Comparison of ENCODE assay signal across 8 mouse cellular contexts in genomic region chr7:31054661-31055320, GRCm38 (mm10). TPM values are rescaled to one million over a fixed set of nuclear protein-coding genes. Genes with fewer than 3 reads are reported as not detected.
DNase-seq lines count a peak whose midpoint lies in the region; ATAC-seq and TF ChIP-seq lines count a peak whose summit lies in the region.

No protein-coding gene starts in this region.

- 0 out of 2 replicates have a peak overlapping the region, but pooled peaks have one; percentile 8 for H3K9ac ChIP-seq in midbrain, embryonic 12.5 days (replicated peaks)
- H3K9ac ChIP-seq in intestine, embryonic 16.5 days (ENCODE audit: low read depth, low read length), result peak overlapping the region; percentile 61

- ATAC-seq in midbrain, embryonic 12.5 days (ENCODE audit: low FRiP score, low read depth), result no peak
- no peak for ATAC-seq in intestine, embryonic 16.5 days
- ATAC-seq in frontal cortex, adult (ENCODE audit: low TSS enrichment), result no peak

- no peaks in the 10 kb centered on the region for H3K9me3 ChIP-seq in midbrain, embryonic 12.5 days
- no peaks in the 10 kb centered on the region for H3K9me3 ChIP-seq in midbrain, embryonic 10.5 days (replicated peaks)
- H3K9me3 ChIP-seq in intestine, embryonic 16.5 days (ENCODE audit: control insufficient read depth, low read length), result no peaks in the 10 kb centered on the region

- H3K27ac ChIP-seq in midbrain, embryonic 12.5 days (replicated peaks), result no peak overlapping the region
- H3K27ac ChIP-seq in midbrain, embryonic 10.5 days (replicated peaks), result no peak overlapping the region; the same call in 1 of the 2 replicates
- peak overlapping the region; percentile 65; the same call in 1 of the 2 replicates for H3K27ac ChIP-seq in intestine, embryonic 16.5 days (ENCODE audit: low read length)
- peak overlapping the region; percentile 45 for H3K27ac ChIP-seq in small intestine, adult 2 months (ENCODE audit: insufficient read depth, low read depth, low read length)

- TF ChIP-seq POLR2A in small intestine, adult 2 months (IDR thresholded peaks at IDR 0.05; ENCODE audit: low read depth, low read length), result no peak

- 45% methylated on average over 11 of the region's 11 CpGs for WGBS in midbrain, embryonic 12.5 days
- 45% methylated on average over 11 of the region's 11 CpGs for WGBS in midbrain, embryonic 10.5 days
- WGBS in intestine, embryonic 16.5 days, result 47% methylated on average over 11 of the region's 11 CpGs
- 68% methylated on average over 11 of the region's 11 CpGs for WGBS in small intestine, adult 2 months

- H3K4me2 ChIP-seq in midbrain, embryonic 12.5 days (replicated peaks), result no peak overlapping the region
- peak overlapping the region; percentile 48 for H3K4me2 ChIP-seq in intestine, embryonic 16.5 days (ENCODE audit: low read depth, low read length)

- peaks cover 50% of the 10 kb centered on the region for H3K4me1 ChIP-seq in midbrain, embryonic 12.5 days
- H3K4me1 ChIP-seq in midbrain, embryonic 10.5 days, result peaks cover 63% of the 10 kb centered on the region
- peaks cover 41% of the 10 kb centered on the region for H3K4me1 ChIP-seq in intestine, embryonic 16.5 days (ENCODE audit: control insufficient read depth, insufficient read depth, low read length)
- H3K4me1 ChIP-seq in small intestine, adult 2 months (ENCODE audit: control insufficient read depth, insufficient read depth, insufficient read length, low read length), result peaks cover 4% of the 10 kb centered on the region

- no peak overlapping the region for H3K4me3 ChIP-seq in midbrain, embryonic 12.5 days
- no peak overlapping the region for H3K4me3 ChIP-seq in midbrain, embryonic 10.5 days
- peak overlapping the region; percentile 45 for H3K4me3 ChIP-seq in intestine, embryonic 16.5 days (ENCODE audit: low read length)
- H3K4me3 ChIP-seq in small intestine, adult 2 months (ENCODE audit: low read depth, low read length), result peak overlapping the region; percentile 58

- H3K27me3 ChIP-seq in midbrain, embryonic 12.5 days, result peaks cover 57% of the 10 kb centered on the region
- H3K27me3 ChIP-seq in midbrain, embryonic 10.5 days (ENCODE audit: low read depth, poor library complexity, severe bottlenecking), result peaks cover 62% of the 10 kb centered on the region
- peaks cover 41% of the 10 kb centered on the region for H3K27me3 ChIP-seq in intestine, embryonic 16.5 days (replicated peaks; ENCODE audit: control insufficient read depth, insufficient read depth, low read length)
- H3K27me3 ChIP-seq in small intestine, adult 2 months (ENCODE audit: control insufficient read depth, insufficient read depth, low read length), result peaks cover 33% of the 10 kb centered on the region

- no peak for DNase-seq in midbrain, embryonic 10.5 days (ENCODE audit: low spot score)
- peak; percentile 62 for DNase-seq in heart, adult 8-10 months (ENCODE audit: low spot score)
- DNase-seq in embryo, embryonic 10 days (ENCODE audit: low spot score), result no peak
- no peak for DNase-seq in thymus, postnatal 25 days

- no peak for TF ChIP-seq CTCF in small intestine, adult 2 months (IDR thresholded peaks at IDR 0.05; ENCODE audit: extremely low read depth, insufficient read length, insufficient replicate concordance, low read depth, low read length)

- H3K36me3 ChIP-seq in midbrain, embryonic 12.5 days, result no peaks in the 10 kb centered on the region
- no peaks in the 10 kb centered on the region for H3K36me3 ChIP-seq in midbrain, embryonic 10.5 days
- no peaks in the 10 kb centered on the region for H3K36me3 ChIP-seq in intestine, embryonic 16.5 days (ENCODE audit: control insufficient read depth, insufficient read depth, low read length)
- H3K36me3 ChIP-seq in small intestine, adult 2 months (ENCODE audit: control insufficient read depth, insufficient read depth, low read length), result no peaks in the 10 kb centered on the region

RNA-seq across cellular contexts. Expression of gene Fxyd1, which starts 2.2 kb away (rescaled TPM):
- polyA plus RNA-seq in midbrain, embryonic 12.5 days (2016; fragmentation: Nextera tagmentation; extraction: Ambion mirVana), result 8.9 and 10.3 TPM in 2 replicates
- polyA plus RNA-seq in midbrain, embryonic 10.5 days (2016; fragmentation: Nextera tagmentation; extraction: Ambion mirVana), result 3.5 and 6.8 TPM in 2 replicates
- total RNA-seq in heart, adult 8-10 months (2022), result 1,000 to 10,000 TPM in 2 of 4 experiments, 100 to 1,000 TPM in 2; 843 to 1,156 (median 1,037) TPM
- 62.6 and 71.9 TPM in 2 replicates for polyA plus RNA-seq in intestine, embryonic 16.5 days (2015; fragmentation: Nextera tagmentation; extraction: Ambion mirVana)
- 35.6 and 41.4 TPM in 2 replicates for polyA plus RNA-seq in small intestine, adult 2 months (2012; rRNA removed)

RNA-seq across cellular contexts. Expression of gene Fxyd7, which starts 3.5 kb away (rescaled TPM):
- 10.0 and 11.5 TPM in 2 replicates for polyA plus RNA-seq in midbrain, embryonic 12.5 days (2016; fragmentation: Nextera tagmentation; extraction: Ambion mirVana)
- polyA plus RNA-seq in midbrain, embryonic 10.5 days (2016; fragmentation: Nextera tagmentation; extraction: Ambion mirVana), result 0.70 and 2.8 TPM in 2 replicates
- 1 to 10 TPM in 2 of 4 experiments, under 1 TPM in 2; 0.49 to 1.5 (median 1.1) TPM for total RNA-seq in heart, adult 8-10 months (2022)
- polyA plus RNA-seq in intestine, embryonic 16.5 days (2015; fragmentation: Nextera tagmentation; extraction: Ambion mirVana), result 20.1 and 22.0 TPM in 2 replicates
- polyA plus RNA-seq in small intestine, adult 2 months (2012; rRNA removed), result 2.0 and 2.6 TPM in 2 replicates

RNA-seq across cellular contexts. Expression of gene Lgi4, which starts 4.4 kb away (rescaled TPM):
- 0.54 and 0.55 TPM in 2 replicates for polyA plus RNA-seq in midbrain, embryonic 12.5 days (2016; fragmentation: Nextera tagmentation; extraction: Ambion mirVana)
- 1.1 and 1.2 TPM in 2 replicates for polyA plus RNA-seq in midbrain, embryonic 10.5 days (2016; fragmentation: Nextera tagmentation; extraction: Ambion mirVana)
- 1 to 10 TPM; 2.6 to 3.8 (median 3.4) TPM for total RNA-seq in heart, adult 8-10 months (2022)
- polyA plus RNA-seq in intestine, embryonic 16.5 days (2015; fragmentation: Nextera tagmentation; extraction: Ambion mirVana), result 0.83 and 1.4 TPM in 2 replicates
- polyA plus RNA-seq in small intestine, adult 2 months (2012; rRNA removed), result 2.5 and 3.0 TPM in 2 replicates

RNA-seq across cellular contexts. Expression of gene Fxyd5, which starts 12.5 kb away (rescaled TPM):
- 8.7 and 13.2 TPM in 2 replicates for polyA plus RNA-seq in midbrain, embryonic 12.5 days (2016; fragmentation: Nextera tagmentation; extraction: Ambion mirVana)
- 10.2 and 10.8 TPM in 2 replicates for polyA plus RNA-seq in midbrain, embryonic 10.5 days (2016; fragmentation: Nextera tagmentation; extraction: Ambion mirVana)
- total RNA-seq in heart, adult 8-10 months (2022), result 10 to 100 TPM; 22.7 to 35.0 (median 28.4) TPM
- polyA plus RNA-seq in intestine, embryonic 16.5 days (2015; fragmentation: Nextera tagmentation; extraction: Ambion mirVana), result 22.5 and 26.9 TPM in 2 replicates
- polyA plus RNA-seq in small intestine, adult 2 months (2012; rRNA removed), result 24.8 and 31.8 TPM in 2 replicates

RNA-seq across cellular contexts. Expression of gene Fxyd3, which starts 21.7 kb away (rescaled TPM):
- 1.4 and 1.7 TPM in 2 replicates for polyA plus RNA-seq in midbrain, embryonic 12.5 days (2016; fragmentation: Nextera tagmentation; extraction: Ambion mirVana)
- polyA plus RNA-seq in midbrain, embryonic 10.5 days (2016; fragmentation: Nextera tagmentation; extraction: Ambion mirVana), result 3.0 and 3.4 TPM in 2 replicates
- 1 to 10 TPM in 2 of 4 experiments, under 1 TPM in 2; 0.71 to 4.8 (median 1.6) TPM for total RNA-seq in heart, adult 8-10 months (2022)
- 71.2 and 73.7 TPM in 2 replicates for polyA plus RNA-seq in intestine, embryonic 16.5 days (2015; fragmentation: Nextera tagmentation; extraction: Ambion mirVana)
- polyA plus RNA-seq in small intestine, adult 2 months (2012; rRNA removed), result 22.7 and 60.7 TPM in 2 replicates

Comparison
In these comparisons a context has a peak if more than half of its experiments do, and no peak if none do; other contexts are left out.
1. H3K27ac ChIP-seq: peak in intestine, embryonic 16.5 days (single experiment) and small intestine, adult 2 months (single experiment); none in midbrain, embryonic 12.5 days (single experiment) and midbrain, embryonic 10.5 days (single experiment).
2. H3K4me3 ChIP-seq: peak in intestine, embryonic 16.5 days (single experiment) and small intestine, adult 2 months (single experiment); none in midbrain, embryonic 12.5 days (single experiment) and midbrain, embryonic 10.5 days (single experiment).